Mouse (Mus musculus): ENCODE results near the gene Rdh7.

GRCm38 (mm10) chr10:127888605-127889004 lies at the start of gene Rdh7:
- TF ChIP-seq FLI1 (IDR thresholded peaks at IDR 0.05; ENCODE audit: low read length) (no peak), GATA1 (IDR thresholded peaks at IDR 0.05; ENCODE audit: borderline replicate concordance, low read length) (no peak)
